Mouse (Mus musculus) ovary, adult 18-20 months (tissue): ENCODE data around the gene Agpat4.
A peak's percentile ranks its signal among the peaks of the same experiment; 100 is the strongest.

Experiments used
- DNase-seq: peaks from one replicate; pipeline ENCODE4 v3.0.0; 2022; ENCODE audit warnings: low spot score, mixed read lengths

Agpat4 gene

GRCm38 (mm10) chr17:12118561-12118925 is at the start of gene Agpat4:
TSS of gene Agpat4 (plus strand) at chr17:12118704.
- no peak for DNase-seq

GRCm38 (mm10) chr17:12076816-12077215 is 41.7 kb upstream of the Agpat4 start:
- no peak for DNase-seq

DNA sequence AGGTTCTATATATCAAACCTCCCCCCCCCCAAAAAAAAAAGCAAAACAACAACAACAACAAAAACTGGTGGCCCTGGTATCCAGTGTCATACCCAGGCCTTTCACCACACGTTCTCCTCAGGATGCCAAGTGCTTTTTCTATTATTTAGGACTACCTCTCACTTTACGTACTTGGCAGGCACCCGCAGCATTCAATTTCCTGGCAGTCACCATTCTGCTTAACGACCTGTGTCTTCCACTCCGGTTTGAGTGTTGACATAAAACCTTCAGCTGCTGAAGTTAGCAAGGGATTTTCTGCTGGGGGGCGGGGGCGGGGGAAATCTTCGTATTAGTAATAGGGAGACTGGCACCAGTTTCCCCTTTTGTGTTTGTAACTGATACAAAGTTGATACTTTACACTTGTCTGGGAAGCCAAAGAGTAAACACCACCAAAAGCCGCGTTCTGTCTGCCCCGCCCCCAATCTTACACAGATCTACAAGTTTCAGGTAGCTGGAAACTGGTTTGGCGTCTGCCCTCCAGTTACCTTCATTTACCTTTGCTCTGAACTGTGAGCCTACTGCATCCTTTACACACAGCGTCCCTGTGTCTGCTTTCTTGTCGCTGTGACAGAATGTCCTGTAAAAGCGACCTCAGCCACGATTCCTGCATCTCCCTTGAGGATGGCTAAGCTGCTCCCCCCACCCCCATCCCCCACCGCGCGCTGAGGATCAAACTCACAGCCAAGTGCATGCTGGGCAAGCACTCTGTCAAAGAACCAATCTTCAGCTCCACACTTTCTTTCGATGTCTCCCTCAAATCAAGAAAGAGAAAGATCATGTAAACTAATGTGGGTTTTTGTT is 37.6 kb upstream of the Agpat4 start:
- DNase-seq: no peak

DNA sequence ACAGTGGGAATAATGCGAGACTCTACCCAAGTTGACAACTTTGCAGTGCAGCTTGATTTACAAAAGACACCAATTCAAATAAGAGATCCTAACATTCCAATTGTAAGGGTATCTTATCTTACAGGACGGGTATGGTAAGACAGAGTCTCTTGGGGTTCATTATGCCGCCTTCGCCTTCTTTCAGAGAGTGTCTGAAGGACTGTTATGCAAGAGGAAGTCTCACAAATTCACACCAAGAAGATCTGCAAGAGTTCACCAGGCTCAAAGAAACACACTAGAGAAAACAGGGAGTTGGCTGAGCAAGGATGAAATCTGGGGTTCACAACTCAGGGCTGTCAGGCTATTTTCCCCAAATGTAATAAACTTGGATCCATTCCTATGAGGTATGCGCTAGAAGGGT is 36.3 kb upstream of the Agpat4 start:
- no peak for DNase-seq

- no peak for DNase-seq
Observed at GRCm38 (mm10) chr17:12090261-12090927, 28.1 kb upstream of the Agpat4 start.

DNA sequence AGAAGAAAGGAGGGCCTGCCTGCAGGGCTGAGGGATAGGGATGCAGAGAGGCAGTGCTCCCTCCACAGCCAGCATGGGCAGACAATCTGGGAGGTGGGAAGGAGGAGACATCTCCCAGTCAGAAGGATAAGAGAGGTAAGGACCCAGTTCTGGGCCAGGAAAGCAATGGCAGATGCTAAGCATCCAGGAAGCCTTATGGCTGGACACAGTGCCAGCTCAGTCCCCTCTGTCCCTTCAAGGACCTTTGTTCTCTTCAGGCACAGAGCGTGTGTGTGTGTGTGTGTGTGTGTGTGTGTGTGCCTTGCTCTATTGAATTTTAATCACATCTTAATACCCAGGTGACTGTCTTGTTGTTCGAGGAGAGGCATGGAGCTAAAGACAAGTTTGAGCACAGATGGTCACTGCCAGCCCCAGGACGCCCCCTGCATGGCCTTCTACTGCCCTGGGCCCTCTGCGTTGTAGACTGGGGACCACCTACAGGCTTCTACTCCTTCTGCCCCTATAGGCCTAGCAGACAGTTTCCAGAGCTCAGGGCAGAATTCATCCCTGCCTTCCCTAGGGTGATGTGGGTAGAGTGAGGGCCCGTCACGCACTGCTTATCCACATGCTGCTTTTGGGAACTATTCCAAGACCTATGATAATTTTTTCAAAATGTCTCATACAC is 25.5 kb upstream of the Agpat4 start:
- no peak for DNase-seq

DNA sequence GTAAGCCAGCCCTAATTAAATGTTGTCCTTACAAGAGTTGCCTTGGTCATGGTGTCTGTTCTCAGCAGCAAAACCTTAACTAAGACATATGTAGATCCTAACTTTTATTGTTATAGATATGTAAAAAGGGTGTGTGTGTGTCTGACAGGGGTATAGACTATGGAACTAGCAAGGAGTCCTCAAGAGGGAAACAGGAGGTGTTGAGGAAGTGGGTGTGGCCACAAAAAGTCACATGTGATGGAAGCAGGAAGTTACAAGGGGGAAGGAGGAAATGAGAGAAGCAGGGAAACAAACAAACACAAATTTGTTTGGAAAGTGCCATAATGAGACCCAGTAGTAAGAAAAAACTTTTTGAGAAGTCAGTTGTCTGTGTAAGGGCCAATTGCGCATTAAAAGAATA is 24.5 kb upstream of the Agpat4 start:
- DNase-seq: no peak

- DNase-seq: peak; percentile 22
Observed at GRCm38 (mm10) chr17:12094827-12095590, 23.5 kb upstream of the Agpat4 start.

GRCm38 (mm10) chr17:12099415-12099814 is 19.1 kb upstream of the Agpat4 start:
- no peak for DNase-seq

DNA sequence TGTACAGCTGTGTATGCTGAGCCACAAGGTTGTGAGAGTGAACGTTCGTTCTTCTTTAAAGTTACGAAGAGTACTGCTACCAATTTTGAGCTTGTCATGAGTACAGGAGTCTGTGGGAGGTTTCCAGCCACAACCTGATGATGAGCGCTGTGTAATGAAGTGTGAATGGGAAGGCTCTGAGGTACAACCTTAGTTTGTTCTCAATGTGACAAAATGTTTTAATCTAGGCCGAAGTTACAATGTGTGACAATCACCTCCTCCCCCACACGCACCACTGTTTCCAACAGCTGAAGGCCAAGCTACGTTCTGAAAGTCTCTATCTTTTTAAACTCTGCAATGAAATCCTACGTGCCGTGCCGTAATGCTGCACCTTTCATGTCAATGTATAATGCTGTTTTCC is 16.2 kb upstream of the Agpat4 start:
- DNase-seq: no peak

DNA sequence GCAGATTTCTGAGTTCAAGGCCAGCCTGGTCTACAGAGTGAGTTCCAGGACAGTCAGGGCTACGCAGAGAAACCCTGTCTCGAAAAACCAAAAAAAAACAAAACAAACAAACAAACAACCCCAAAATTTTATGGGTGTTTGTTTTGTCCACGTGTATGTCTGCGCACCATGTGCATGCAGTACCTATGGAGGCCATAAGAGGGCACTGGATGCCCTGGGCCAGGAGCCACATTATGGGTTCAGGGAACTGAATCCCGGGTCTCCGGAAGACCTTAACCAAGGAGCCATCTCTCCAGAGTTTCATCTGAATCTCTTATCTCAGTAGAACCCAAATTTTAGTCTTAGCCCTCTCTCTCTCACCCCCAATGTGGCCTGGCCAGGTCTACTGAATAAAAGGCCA is 14.7 kb upstream of the Agpat4 start:
- DNase-seq: no peak

DNA sequence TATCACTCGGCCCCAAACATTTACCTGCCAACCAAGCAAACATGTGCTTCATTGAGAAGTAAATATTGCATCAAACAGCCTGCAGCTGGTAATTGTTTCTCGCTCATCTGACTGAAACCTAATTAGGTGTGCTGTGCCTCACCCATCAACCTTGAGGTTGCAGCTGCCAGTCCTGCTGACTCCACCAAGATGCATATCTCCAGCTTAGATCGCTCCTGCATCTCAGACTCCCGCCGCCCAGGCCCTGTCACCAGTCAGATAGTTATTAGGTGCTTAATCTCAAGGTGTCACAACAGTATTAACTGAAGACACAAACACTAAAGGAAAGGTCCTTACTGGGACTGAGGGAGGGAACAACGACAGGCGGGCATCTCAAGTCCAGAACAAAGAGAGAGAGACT is 14.3 kb upstream of the Agpat4 start:
- DNase-seq: no peak

DNA sequence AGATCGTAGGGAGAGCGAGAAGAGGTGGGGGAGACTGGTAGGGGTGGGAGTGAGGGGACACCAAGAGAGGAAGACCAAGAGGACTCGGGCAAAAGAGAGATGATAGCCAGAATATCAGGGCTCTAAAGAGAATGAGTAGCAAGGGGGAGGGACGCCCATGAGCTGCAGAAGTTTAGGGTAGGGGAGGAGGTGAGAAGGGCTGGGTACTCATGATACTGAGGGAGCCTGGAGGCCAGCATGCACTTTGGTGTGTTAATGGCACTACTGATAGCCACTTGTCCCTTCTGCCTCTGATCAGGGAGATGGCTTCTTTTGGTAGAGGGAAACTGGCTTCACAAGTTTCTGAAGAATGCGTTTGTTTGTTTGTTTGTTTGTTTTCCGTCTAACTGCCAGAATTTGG is 13.8 kb upstream of the Agpat4 start:
- DNase-seq: no peak

DNA sequence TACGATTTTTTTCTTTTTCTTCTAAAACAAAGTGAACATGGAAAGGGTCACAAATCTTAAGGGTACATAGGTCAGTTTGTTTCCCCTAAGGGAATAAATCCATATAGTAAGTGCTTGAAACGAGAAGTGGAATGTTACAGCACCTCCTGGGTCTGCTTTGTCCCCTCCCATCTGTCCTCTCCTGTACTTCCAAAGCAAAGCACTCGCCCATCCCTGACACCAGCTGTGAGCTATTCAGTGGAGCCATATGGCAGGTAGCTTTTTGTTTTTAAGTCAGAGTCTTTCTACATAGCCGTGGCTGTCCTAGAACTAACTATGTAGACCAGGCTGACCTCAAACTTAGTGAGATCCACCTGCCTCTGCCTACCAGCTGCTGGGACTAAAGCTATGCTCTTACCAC is 12.2 kb upstream of the Agpat4 start:
- DNase-seq: no peak

DNA sequence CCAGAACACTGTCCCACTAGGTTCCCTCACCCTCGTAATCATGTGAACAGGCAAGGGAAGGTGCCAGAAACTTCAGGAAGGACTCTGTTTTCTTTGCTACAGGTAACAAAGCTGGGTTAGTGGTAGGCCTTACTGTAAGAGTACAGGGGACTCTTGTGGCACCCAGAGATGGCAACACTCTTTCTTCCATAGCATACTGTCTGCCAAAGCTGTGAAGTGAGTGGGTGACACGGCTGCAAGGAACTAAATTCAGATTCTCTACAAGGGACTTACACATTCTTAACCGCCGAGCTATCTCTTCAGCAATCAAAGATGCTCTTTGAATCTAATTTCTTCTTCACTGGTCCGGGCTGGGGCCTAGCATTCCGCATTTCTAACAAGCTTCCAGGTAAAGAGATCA is 4.9 kb upstream of the Agpat4 start:
- DNase-seq: no peak

GRCm38 (mm10) chr17:12115086-12115485 is 3.4 kb upstream of the Agpat4 start:
- DNase-seq: no peak

- DNase-seq: no peak
Observed at GRCm38 (mm10) chr17:12118131-12118530, 373 bp upstream of the Agpat4 start.

- DNase-seq: peak; percentile 73
Observed at GRCm38 (mm10) chr17:12118926-12119641, 580 bp downstream of the Agpat4 start.

GRCm38 (mm10) chr17:12119675-12120074 is 1.2 kb downstream of the Agpat4 start:
- no peak for DNase-seq

DNA sequence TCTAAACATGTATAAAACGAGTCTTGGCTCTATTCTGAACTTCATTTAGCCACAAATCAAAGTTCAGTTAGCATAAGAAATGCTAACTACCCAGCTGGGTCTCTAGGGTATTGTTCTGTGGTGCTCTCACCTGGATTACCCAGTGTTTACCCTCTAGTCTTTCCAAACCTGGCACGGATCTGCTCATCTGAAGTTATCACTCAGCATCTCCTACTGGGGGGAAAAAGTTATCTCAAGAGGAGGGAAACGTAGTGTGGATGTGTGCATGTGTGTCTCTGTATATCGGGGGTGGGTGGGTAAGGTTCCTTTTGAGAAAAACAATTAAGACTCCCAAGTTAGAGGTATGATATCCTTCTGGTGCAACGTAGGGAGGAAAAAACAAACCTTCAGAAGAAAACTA is 1.8 kb downstream of the Agpat4 start:
- DNase-seq: no peak

DNA sequence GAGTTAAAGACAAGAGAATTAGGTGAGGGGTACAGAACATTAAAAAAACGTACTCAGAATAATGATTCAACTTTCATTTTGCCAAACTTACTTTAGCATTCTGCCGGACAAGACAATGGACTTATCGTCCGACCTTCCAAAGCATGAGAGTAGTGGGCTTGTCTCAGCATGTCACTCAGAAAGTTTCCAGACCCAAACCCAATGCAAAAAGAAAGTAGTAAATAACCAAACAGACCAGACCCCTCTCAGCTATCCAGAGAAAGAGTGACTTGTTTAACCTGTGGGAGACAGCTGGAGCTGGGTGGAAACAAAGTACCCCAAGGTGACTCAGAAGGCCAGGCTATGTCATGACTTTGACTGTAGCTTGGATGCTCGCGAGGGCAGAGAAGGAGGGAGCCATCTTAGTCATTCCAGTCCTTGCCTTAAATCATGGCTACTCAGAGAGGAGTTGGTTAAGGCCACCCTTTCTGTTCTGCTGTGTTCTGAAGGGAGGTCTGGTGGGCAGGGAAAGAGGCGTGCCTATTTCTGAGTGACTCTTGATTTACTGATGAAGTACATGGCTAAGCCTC is 2.8 kb downstream of the Agpat4 start:
- no peak for DNase-seq
